Mouse (Mus musculus): ENCODE data around the gene Cnot6. TPM values are rescaled to one million over a fixed set of nuclear protein-coding genes. Genes with fewer than 3 reads are reported as not detected.

The Cnot6 gene
- total and polyA plus RNA-seq, 2 experiments: 6.0 to 20.7 TPM

DNA sequence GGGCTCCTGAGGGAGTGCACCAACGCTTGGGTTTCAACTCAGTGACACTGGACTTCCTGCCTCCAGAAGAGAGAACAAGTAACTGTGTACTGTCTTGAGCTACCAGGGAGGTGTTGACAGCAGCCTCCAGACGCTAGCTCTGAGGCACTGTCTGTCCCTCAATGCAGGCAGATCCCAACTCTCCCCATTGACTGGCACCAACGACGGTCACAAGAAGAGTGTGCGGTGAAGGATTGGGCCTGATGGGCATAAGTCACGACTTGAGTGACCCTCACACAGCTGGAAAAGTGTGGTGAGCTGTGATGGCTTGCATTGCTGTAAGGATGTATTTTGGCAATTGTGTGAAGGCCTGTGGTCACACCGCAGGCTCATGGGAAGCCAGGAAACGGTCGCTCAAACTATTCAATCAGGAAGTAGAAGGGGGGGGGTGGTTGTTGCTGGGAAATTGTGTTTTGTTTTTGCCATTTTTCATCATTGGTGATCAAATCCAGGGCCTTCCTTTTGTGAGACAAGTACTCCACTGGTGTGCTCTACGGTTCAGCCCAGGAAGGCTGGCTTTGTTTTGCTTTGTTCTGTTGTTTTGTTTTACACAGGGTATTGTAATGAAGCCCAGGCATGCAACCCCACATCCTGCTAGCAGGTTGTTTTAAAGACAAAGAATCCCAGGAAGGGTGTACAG lies 53.6 kb downstream of the Cnot6 start:
- peak overlapping the region; percentile 8 for H3K27ac ChIP-seq (replicated peaks; ENCODE audit: insufficient read depth, low read depth, low read length)

DNA sequence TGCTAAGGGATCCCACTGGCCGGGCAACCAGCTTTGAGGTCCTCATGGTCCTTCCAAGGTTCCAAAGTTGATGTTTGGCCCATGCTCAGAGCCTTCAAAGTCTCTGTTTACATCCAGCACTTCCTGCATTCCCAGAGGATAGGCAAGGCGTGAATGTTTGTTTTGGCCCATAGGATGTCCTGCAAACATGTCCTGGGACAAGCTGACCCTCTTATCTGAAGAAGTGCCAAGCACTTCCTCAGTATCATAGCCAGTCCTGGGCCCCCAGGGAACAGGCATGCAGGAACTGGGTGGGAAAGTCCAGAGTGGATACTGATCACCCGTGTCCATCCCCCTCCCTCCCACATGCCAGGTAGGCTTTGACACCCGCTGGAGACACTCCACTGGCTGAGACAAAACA lies 54.5 kb downstream of the Cnot6 start:
- H3K36me3 ChIP-seq (ENCODE audit: control insufficient read depth, insufficient read depth, low read length): no peaks in the 10 kb centered on the region
- 55% methylated on average over 4 of the region's 4 CpGs for WGBS
- H3K79me2 ChIP-seq (ENCODE audit: control insufficient read depth, insufficient read depth, low read length): no peaks in the 10 kb centered on the region
- H3K4me1 ChIP-seq (ENCODE audit: control insufficient read depth, insufficient read depth, low read length): peaks cover 3% of the 10 kb centered on the region
- no peak overlapping the region for H3K9ac ChIP-seq (ENCODE audit: low read depth, low read length)
- peak; percentile 20 for DNase-seq (ENCODE audit: extremely low read depth, low read depth, low spot score)
- H3K27me3 ChIP-seq (ENCODE audit: control insufficient read depth, insufficient read depth, low read length): no peaks in the 10 kb centered on the region
- no peak overlapping the region for H3K4me3 ChIP-seq (ENCODE audit: insufficient read depth, low read depth, low read length)
- H3K27ac ChIP-seq (replicated peaks; ENCODE audit: insufficient read depth, low read depth, low read length): peak overlapping the region; percentile 50; the same call in 1 of the 2 replicates
- TF ChIP-seq CTCF (IDR thresholded peaks at IDR 0.05; ENCODE audit: low read depth, low read length): no peak
- TF ChIP-seq POLR2A (IDR thresholded peaks at IDR 0.05; ENCODE audit: extremely low read depth, insufficient read depth, low read length): no peak

More for the DNA sequence above, 53.6 kb downstream of the Cnot6 start:
- peak; percentile 14 for DNase-seq (ENCODE audit: extremely low read depth, low read depth, low spot score)
- TF ChIP-seq CTCF (IDR thresholded peaks at IDR 0.05; ENCODE audit: low read depth, low read length): no peak
- no peak for TF ChIP-seq POLR2A (IDR thresholded peaks at IDR 0.05; ENCODE audit: extremely low read depth, insufficient read depth, low read length)
- no peaks in the 10 kb centered on the region for H3K79me2 ChIP-seq (ENCODE audit: control insufficient read depth, insufficient read depth, low read length)
- H3K27me3 ChIP-seq (ENCODE audit: control insufficient read depth, insufficient read depth, low read length): no peaks in the 10 kb centered on the region
- no peak overlapping the region for H3K4me3 ChIP-seq (ENCODE audit: insufficient read depth, low read depth, low read length)
- H3K36me3 ChIP-seq (ENCODE audit: control insufficient read depth, insufficient read depth, low read length): no peaks in the 10 kb centered on the region
- peaks cover 2% of the 10 kb centered on the region for H3K4me1 ChIP-seq (ENCODE audit: control insufficient read depth, insufficient read depth, low read length)
- H3K9ac ChIP-seq (ENCODE audit: low read depth, low read length): no peak overlapping the region
- 61% methylated on average over 10 of the region's 10 CpGs for WGBS

DNA sequence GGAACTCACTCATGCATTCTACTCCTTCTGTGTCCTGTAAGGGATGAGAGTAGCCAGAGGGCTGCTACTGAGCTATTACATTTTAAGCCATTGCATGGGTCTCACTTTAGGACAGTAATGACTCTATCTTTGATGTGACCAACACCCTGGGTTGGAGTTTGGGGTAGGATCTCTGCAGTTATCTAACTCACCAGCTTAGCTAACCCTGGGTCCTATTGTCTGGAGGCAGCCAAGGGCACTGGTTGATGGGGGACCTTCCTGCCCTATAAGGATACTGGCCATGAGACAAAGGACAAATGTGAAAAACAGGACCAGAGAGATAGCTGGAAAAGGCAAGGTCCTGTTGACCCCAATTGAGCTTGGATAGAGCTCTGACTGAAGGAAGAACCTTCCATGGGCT lies 57.0 kb downstream of the Cnot6 start:
- H3K27me3 ChIP-seq (ENCODE audit: control insufficient read depth, insufficient read depth, low read length): no peaks in the 10 kb centered on the region
- no peak for TF ChIP-seq POLR2A (IDR thresholded peaks at IDR 0.05; ENCODE audit: extremely low read depth, insufficient read depth, low read length)
- no peak for TF ChIP-seq CTCF (IDR thresholded peaks at IDR 0.05; ENCODE audit: low read depth, low read length)
- H3K79me2 ChIP-seq (ENCODE audit: control insufficient read depth, insufficient read depth, low read length): no peaks in the 10 kb centered on the region
- H3K4me1 ChIP-seq (ENCODE audit: control insufficient read depth, insufficient read depth, low read length): peaks cover 8% of the 10 kb centered on the region
- H3K4me3 ChIP-seq (ENCODE audit: insufficient read depth, low read depth, low read length): no peak overlapping the region
- H3K9ac ChIP-seq (ENCODE audit: low read depth, low read length): no peak overlapping the region
- no peak overlapping the region for H3K27ac ChIP-seq (replicated peaks; ENCODE audit: insufficient read depth, low read depth, low read length)
- no peak for DNase-seq (ENCODE audit: extremely low read depth, low read depth, low spot score)
- H3K36me3 ChIP-seq (ENCODE audit: control insufficient read depth, insufficient read depth, low read length): no peaks in the 10 kb centered on the region

DNA sequence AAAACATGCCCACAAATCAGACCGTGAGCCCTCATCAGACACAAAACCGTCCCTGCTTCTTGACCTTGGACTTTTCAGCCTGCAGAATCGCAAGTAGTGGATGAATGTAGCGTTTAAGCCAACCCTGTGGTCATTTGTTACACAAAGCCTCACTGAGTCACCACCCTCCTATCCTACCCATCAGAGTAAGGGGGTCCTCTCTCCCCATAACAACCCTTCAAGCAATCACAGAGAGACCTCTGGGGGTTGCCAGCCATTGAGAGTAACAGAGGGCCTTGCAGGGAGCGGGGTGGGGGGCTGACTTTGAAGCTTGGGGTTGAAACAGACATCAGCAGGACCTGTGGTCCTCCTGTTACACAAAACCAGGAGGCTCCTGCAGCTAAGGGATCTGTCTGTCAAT lies 57.9 kb downstream of the Cnot6 start:
- no peaks in the 10 kb centered on the region for H3K79me2 ChIP-seq (ENCODE audit: control insufficient read depth, insufficient read depth, low read length)
- no peak for DNase-seq (ENCODE audit: extremely low read depth, low read depth, low spot score)
- H3K36me3 ChIP-seq (ENCODE audit: control insufficient read depth, insufficient read depth, low read length): no peaks in the 10 kb centered on the region
- H3K27me3 ChIP-seq (ENCODE audit: control insufficient read depth, insufficient read depth, low read length): no peaks in the 10 kb centered on the region
- H3K27ac ChIP-seq (replicated peaks; ENCODE audit: insufficient read depth, low read depth, low read length): no peak overlapping the region
- peaks cover 9% of the 10 kb centered on the region for H3K4me1 ChIP-seq (ENCODE audit: control insufficient read depth, insufficient read depth, low read length)
- H3K9ac ChIP-seq (ENCODE audit: low read depth, low read length): no peak overlapping the region
- WGBS: 96% methylated on average over 5 of the region's 5 CpGs
- no peak overlapping the region for H3K4me3 ChIP-seq (ENCODE audit: insufficient read depth, low read depth, low read length)
- no peak for TF ChIP-seq CTCF (IDR thresholded peaks at IDR 0.05; ENCODE audit: low read depth, low read length)
- no peak for TF ChIP-seq POLR2A (IDR thresholded peaks at IDR 0.05; ENCODE audit: extremely low read depth, insufficient read depth, low read length)

DNA sequence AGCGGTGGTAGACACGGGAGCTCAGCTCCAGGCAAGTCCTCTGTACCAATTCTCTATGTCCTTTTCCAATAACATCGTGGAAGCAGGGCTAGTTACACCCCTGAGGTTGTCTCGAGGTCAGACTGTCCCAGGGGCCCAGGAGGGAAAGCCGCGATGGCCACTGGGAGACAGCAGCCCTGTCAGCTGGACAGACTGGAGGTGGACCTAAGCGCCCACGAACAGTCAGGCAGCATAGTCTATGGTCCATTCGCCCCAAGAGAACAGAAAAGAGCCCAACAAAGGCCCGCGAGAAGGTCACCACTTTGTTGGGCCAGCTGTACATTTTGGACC lies 59.5 kb downstream of the Cnot6 start:
- no peak overlapping the region for H3K27ac ChIP-seq (replicated peaks; ENCODE audit: insufficient read depth, low read depth, low read length)
- no peaks in the 10 kb centered on the region for H3K79me2 ChIP-seq (ENCODE audit: control insufficient read depth, insufficient read depth, low read length)
- 20% methylated on average over 11 of the region's 11 CpGs for WGBS
- TF ChIP-seq CTCF (IDR thresholded peaks at IDR 0.05; ENCODE audit: low read depth, low read length) (no peak), POLR2A (IDR thresholded peaks at IDR 0.05; ENCODE audit: extremely low read depth, insufficient read depth, low read length) (no peak)
- no peak overlapping the region for H3K9ac ChIP-seq (ENCODE audit: low read depth, low read length)
- H3K27me3 ChIP-seq (ENCODE audit: control insufficient read depth, insufficient read depth, low read length): no peaks in the 10 kb centered on the region
- DNase-seq (ENCODE audit: extremely low read depth, low read depth, low spot score): no peak
- H3K4me1 ChIP-seq (ENCODE audit: control insufficient read depth, insufficient read depth, low read length): peaks cover 7% of the 10 kb centered on the region; the same call in 1 of the 2 replicates
- H3K4me3 ChIP-seq (ENCODE audit: insufficient read depth, low read depth, low read length): no peak overlapping the region
- H3K36me3 ChIP-seq (ENCODE audit: control insufficient read depth, insufficient read depth, low read length): no peaks in the 10 kb centered on the region

DNA sequence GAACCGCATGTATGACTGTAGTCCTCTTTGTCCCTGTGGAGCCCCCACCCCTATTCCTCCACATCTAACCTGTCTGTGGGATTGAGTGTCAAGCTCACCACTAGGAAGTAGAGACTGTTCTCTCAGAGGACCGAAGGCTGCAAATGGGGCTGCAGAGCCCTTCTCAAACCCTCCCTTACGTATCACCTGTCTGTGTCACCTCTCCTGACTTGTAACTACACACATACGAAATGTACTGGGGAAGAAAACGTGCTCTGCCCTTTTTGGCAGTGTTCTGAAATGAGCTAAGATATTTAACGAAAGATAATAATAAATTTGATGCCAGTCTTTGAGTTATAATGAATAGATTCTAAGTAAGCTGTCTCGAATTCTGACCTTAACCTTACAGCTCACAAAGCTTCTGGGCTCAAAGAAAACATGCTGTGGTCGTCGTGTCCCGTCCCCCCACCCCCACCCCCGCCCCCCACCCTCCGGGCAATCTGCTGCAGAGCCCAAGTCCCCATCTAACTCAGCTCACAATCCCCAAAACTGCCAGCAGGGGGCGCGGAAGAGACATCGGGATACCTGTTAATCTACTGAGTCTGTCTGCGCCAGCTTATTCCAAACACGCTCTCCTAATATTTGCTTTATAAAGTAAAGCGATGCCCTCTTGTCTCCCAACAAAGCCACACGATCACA lies 60.0 kb downstream of the Cnot6 start:
- WGBS: 19% methylated on average over 19 of the region's 19 CpGs
- Histone ChIP-seq H3K4me3 (ENCODE audit: insufficient read depth, low read depth, low read length) (no peak overlapping the region), H3K79me2 (ENCODE audit: control insufficient read depth, insufficient read depth, low read length) (no peaks in the 10 kb centered on the region), H3K4me1 (ENCODE audit: control insufficient read depth, insufficient read depth, low read length) (peaks cover 7% of the 10 kb centered on the region; the same call in 1 of the 2 replicates), H3K27ac (replicated peaks; ENCODE audit: insufficient read depth, low read depth, low read length) (no peak overlapping the region), H3K9ac (ENCODE audit: low read depth, low read length) (no peak overlapping the region), H3K36me3 (ENCODE audit: control insufficient read depth, insufficient read depth, low read length) (no peaks in the 10 kb centered on the region), H3K27me3 (ENCODE audit: control insufficient read depth, insufficient read depth, low read length) (no peaks in the 10 kb centered on the region)
- DNase-seq (ENCODE audit: extremely low read depth, low read depth, low spot score): peak; percentile 45
- TF ChIP-seq CTCF (IDR thresholded peaks at IDR 0.05; ENCODE audit: low read depth, low read length): peak; percentile 80
- no peak for TF ChIP-seq POLR2A (IDR thresholded peaks at IDR 0.05; ENCODE audit: extremely low read depth, insufficient read depth, low read length)

Measured in liver, adult 2 months (tissue).